Comparison of ENCODE assay signal across 27 mouse cellular contexts in genomic region chr1:27298586-27298985, GRCm38 (mm10).
"Had no signal": no experiment of that assay in that cellular context is flagged by ENCODE, and none has a peak within 500 bp of the region (broad histone marks: within the 10 kb centered on the region; RNA-seq: fewer than 3 reads in every experiment).

No protein-coding gene starts in this region.

- H3K9me3 ChIP-seq: heart, embryonic 10.5 days; hindbrain, embryonic 10.5 days; hindbrain, embryonic 12.5 days; intestine, embryonic 15.5 days; limb, embryonic 10.5 days; limb, embryonic 12.5 days; liver, embryonic 13.5 days had no signal

- H3K27me3 ChIP-seq: heart, embryonic 12.5 days; hindbrain, embryonic 12.5 days; intestine, embryonic 15.5 days; limb, embryonic 12.5 days; liver, embryonic 13.5 days; liver, embryonic 15.5 days had no signal

- H3K4me1 ChIP-seq: heart, embryonic 10.5 days; heart, embryonic 12.5 days; hindbrain, embryonic 10.5 days; hindbrain, embryonic 12.5 days; intestine, embryonic 15.5 days; limb, embryonic 10.5 days; limb, embryonic 12.5 days; liver, embryonic 13.5 days; liver, embryonic 15.5 days had no signal

- H3K36me3 ChIP-seq: heart, embryonic 10.5 days; heart, embryonic 12.5 days; hindbrain, embryonic 10.5 days; hindbrain, embryonic 12.5 days; intestine, embryonic 15.5 days; limb, embryonic 10.5 days; limb, embryonic 12.5 days; liver, embryonic 13.5 days; liver, embryonic 15.5 days had no signal

- ATAC-seq: hindbrain, embryonic 16.5 days; inflammation-experienced regulatory T-cells, adult 6 months; intestine, embryonic 15.5 days; intestine, postnatal 0 days had no signal

- H3K9ac ChIP-seq: heart, embryonic 12.5 days; hindbrain, embryonic 12.5 days; hindbrain, embryonic 14.5 days; intestine, embryonic 15.5 days; limb, embryonic 12.5 days; liver, embryonic 13.5 days; liver, embryonic 15.5 days had no signal

- H3K4me3 ChIP-seq: gastrocnemius, adult 2 months; heart, embryonic 10.5 days; heart, embryonic 12.5 days; hindbrain, embryonic 10.5 days; hindbrain, embryonic 12.5 days; intestine, embryonic 15.5 days; limb, embryonic 10.5 days; limb, embryonic 12.5 days; liver, embryonic 13.5 days; liver, embryonic 15.5 days had no signal

- H3K27ac ChIP-seq: gastrocnemius, adult 2 months; heart, embryonic 10.5 days; hindbrain, embryonic 10.5 days; hindbrain, embryonic 12.5 days; hindbrain, embryonic 14.5 days; intestine, embryonic 15.5 days; limb, embryonic 10.5 days; limb, embryonic 12.5 days; liver, embryonic 13.5 days; liver, embryonic 15.5 days had no signal

- H3K4me2 ChIP-seq: heart, embryonic 12.5 days; hindbrain, embryonic 12.5 days; hindbrain, embryonic 14.5 days; intestine, embryonic 15.5 days; limb, embryonic 12.5 days; liver, embryonic 11.5 days; liver, embryonic 13.5 days; liver, embryonic 15.5 days had no signal

- DNase-seq: gastrocnemius, adult 2 months; gastrocnemius, postnatal 10 days; gastrocnemius, postnatal 25 days; heart, adult 18-20 months; heart, postnatal 10 days; heart, postnatal 4 days; kidney, adult 18-20 months; kidney, adult 8-10 months; kidney, postnatal 10 days; kidney, postnatal 25 days; kidney, postnatal 4 days; layer of hippocampus, adult 9-11 months; liver; liver, embryonic 13.5 days had no signal
